Mouse (Mus musculus) lung, postnatal 4 days (tissue): ENCODE data around the gene Asic2.

Source experiments
- DNase-seq, 2 experiments: peaks; one replicate each; pipeline ENCODE4 v3.0.0; 2021

The Asic2 gene

DNA sequence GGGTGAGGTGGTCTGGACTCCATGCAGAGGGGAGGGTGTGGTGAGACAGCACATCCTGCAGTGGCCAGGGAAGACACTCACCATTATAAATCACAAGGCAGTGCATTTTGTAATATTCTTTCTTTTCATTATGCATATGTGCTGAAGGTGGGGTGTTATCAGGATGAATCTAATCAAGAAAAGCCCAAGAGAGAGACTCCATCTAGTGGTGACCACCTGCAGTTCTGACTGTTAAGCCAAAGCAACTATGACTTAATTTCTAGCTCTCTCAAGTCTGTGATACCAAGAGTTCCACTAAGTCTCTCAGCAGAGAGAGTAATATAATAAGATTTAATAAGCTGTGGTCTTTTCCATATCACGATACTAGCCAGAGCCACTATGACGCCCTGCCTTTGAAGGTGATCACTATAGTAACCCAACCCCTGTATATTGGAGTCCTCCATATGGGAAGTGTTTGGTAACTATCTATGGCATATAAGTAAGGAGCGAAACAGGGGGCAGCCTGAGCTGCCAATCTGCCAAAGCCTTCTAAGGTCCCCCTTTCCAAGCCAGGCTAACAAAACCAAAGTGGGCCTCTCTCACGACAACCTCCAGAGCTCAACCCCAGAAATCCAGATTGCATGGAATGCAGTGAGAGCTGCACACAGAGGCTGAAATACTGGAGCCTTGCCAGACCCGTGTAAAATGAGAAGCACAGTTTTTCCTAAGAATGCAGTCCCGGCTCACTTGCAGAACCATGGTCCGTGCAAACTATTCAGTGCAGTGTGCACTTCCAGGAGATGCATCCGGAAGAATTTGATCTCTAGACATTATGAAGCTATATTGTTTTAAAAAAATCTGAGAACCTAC is 459.6 kb downstream of the Asic2 start:
- DNase-seq, result no peak

GRCm38 (mm10) chr11:81504791-81505430 is 463.3 kb downstream of the Asic2 start:
- DNase-seq, result no peak

DNA sequence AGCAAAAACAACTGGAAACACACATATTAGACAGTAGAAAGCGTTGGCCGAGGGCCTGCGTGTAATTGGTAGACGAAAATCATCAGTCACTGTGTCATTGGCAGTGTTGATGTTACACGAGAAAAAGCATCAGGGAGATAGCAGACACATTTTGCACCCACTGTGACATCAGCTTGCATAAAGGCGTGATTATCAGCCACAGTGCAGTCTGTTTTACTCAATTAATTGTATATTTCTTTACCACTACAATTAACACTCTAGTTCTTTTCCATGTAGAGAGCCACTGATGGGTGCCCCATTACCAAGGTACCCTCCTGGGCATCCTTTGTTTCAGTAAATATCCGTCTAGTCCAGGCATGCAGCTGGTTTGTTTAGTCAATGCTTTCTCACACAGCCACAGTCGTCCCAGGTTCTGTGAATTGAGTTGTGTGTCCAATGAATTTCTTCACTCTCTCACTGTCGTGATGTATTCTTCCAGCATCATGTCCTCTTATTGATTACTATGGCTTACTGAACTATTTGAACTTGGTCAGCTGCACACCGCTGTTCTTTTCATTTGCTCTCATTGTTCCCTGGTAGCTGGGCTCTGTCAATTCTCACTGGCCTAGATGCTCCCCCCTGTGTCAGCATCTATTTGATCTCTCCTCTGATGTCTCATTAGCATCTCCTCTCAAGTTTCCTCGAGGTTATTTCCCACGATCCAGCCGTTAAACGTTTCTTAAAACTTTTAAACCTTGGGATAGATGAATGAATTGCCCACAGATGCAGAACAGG is 466.6 kb downstream of the Asic2 start:
- no peak for DNase-seq

- DNase-seq, result no peak
These were observed 469.3 kb downstream of the Asic2 start for GRCm38 (mm10) chr11:81498990-81499389.

- no peak for DNase-seq
These were observed 470.4 kb downstream of the Asic2 start for GRCm38 (mm10) chr11:81497652-81498391.

DNA sequence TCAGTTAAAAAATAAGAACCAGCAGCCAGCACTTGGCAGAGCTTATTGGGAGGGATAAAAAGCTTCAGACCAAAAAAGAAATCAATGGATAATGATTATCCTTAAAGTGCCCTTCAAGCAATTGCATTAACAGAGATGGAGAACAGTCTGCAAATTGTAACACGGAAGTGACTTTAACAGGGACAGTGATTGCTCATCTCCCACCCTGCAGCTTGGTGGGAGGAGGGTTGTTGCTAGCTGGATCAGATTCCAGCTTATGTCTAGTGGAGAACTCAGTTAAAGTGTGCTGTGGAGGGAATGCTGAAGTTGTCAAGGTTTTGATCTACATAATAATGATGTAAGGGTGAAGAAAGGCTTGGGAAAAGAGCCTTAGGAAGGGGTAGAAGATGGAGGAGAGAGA is 471.8 kb downstream of the Asic2 start:
- no peak for DNase-seq

GRCm38 (mm10) chr11:81492351-81492750 is 475.9 kb downstream of the Asic2 start:
- no peak for DNase-seq

DNA sequence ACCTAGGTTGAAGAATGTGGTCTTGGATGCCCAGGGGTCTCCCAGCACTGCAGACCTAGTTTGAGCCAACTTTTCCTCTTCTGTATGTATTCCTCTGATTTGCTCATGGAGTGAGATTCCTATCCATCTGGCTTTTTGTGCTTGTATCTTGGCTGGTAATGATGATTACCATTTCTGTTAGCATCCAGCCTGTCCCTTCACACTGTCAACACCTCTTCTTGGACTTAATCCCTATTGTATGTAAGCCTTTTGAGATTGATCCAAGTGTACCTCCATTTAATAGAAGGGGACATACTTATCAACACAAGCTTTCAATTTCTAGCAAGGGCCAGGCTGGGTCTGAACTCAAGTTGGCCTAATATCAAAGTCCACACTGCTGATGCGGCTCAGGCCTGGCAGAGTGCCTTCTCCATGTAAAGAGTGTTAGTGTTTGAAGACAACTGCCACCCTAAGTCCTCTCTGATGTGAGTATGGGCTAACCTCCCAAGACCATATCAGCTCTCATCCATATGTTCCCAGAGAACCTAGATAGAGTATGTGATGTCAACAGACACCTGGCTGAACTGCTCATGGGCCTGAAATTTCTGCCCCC is 479.0 kb downstream of the Asic2 start:
- DNase-seq, result no peak

GRCm38 (mm10) chr11:81488681-81489080 is 479.6 kb downstream of the Asic2 start:
- no peak for DNase-seq

DNA sequence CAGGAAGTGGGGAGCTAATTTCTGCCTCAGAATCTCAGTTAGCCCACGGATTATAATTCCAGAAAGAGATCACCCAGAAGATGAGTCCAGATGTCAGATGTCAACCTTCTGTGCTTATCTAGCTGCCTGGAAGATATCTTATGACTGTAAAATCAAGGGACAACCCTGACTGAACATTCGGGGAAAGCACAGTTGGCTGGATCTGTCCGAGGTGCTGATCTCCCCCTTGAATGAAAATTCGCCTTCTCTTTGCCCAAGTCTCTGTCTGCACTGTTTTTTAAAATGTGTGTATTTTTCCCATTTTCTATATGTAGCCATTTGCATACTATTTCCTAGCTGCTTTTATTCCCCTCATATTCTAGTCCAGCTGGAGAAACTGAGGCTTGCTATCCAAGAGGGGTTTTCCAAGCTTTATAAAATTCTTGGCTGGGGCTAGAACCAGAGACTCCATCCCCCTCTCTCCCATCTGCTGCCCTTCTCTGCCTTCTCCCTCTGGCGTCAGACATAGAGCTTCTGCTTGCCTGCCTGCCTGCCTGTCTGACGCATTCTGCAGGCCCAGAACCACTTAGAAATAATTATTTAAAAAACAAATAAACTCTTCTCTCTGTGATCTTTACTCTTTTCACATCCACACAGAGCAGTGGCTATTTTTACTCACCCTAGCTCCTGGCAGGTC is 481.9 kb downstream of the Asic2 start:
- DNase-seq, result peak in 1 of 2 experiments; percentile 6

GRCm38 (mm10) chr11:81481198-81481597 is 487.1 kb downstream of the Asic2 start:
- peak in 1 of 2 experiments; percentile 25 for DNase-seq

- no peak for DNase-seq
These were observed 492.0 kb downstream of the Asic2 start for GRCm38 (mm10) chr11:81476231-81476630.

DNA sequence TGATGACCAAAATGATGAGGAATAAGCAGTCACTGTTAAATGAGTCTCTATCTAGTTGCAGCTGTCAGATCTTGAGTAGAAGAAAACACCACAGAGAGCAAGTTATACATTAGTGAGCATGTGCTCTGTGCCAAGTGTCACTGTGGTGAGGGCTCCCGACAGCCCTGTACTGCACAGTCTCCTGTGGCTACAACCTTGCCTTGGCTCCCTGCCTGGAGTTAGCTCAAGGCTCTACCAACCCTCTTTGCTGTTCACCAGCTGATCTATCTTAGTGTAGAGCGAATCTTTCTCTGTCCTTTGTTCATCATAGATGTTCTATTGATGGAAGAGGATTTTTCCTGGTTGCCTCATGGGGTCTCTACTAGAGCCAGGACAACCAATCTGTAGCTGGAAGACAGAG is 494.1 kb downstream of the Asic2 start:
- no peak for DNase-seq

DNA sequence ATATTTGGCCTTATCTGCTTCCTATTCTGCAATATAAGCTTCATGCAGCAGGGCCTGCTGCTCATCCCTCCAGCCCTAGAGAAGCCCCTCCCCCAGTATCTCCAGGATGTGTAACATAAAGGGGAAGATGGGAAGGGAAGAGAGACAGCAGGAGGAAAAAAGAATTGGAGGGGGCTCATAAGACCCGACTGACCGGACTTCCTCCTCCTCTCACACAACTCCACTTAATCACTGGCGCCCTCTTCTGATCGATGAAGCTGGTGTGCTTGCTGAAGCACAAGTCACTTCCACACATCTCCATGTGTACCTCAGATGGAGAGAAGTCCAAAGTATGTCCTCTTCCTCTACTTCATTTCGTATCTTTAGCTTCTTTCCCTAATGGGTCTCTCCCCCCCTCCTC is 506.1 kb downstream of the Asic2 start:
- DNase-seq, result peak; percentile 42 to 49

- no peak for DNase-seq
These were observed 506.5 kb downstream of the Asic2 start for GRCm38 (mm10) chr11:81461748-81462147.

DNA sequence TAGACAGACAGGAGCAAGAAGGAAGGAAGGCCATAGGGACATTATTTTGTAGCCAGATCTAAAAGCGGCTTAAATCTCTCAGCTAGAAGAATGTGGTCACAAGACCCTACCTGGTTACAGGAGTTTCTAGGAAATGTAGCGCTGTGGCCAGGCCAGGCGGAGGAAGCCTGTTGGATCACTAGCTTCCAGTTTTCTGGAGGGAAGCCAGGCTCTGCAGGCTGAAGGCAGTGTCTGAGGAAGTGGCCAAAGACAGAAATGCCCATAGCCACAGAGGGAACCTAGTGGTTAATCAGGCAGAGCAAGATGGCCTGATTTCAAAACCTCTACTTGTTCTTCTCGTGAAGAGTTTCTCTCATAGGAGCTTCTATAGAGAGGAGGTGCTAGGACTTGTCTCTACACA is 513.3 kb downstream of the Asic2 start:
- peak; percentile 33 to 47 for DNase-seq

GRCm38 (mm10) chr11:81454111-81454510 is 514.1 kb downstream of the Asic2 start:
- DNase-seq, result peak in 1 of 2 experiments; percentile 11

- DNase-seq, result peak; percentile 11 to 43
These were observed 519.0 kb downstream of the Asic2 start for GRCm38 (mm10) chr11:81449271-81449705.

- no peak for DNase-seq
These were observed 521.9 kb downstream of the Asic2 start for GRCm38 (mm10) chr11:81446347-81446746.

GRCm38 (mm10) chr11:81426857-81427256 is 541.4 kb downstream of the Asic2 start:
- DNase-seq, result peak in 1 of 2 experiments; percentile 28

DNA sequence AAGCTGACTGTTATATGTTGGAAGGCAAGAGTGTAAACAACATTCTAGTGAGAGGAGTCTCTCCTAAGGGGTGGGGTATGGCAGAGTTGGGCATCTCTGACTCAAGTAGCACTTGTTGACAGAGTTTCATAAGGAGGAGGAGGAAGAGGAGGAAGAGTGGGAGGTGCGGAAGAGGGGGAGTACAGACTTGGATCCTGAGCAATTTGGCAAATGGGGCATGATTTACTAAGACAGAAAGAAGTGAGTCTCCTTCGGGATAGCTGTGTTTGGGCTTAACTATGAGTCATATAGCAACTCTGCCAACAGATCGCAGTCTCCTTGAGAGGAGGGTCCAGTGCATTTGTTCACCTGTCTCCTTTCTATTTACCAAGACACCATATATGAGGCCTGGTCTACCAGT is 549.1 kb downstream of the Asic2 start:
- no peak for DNase-seq

DNA sequence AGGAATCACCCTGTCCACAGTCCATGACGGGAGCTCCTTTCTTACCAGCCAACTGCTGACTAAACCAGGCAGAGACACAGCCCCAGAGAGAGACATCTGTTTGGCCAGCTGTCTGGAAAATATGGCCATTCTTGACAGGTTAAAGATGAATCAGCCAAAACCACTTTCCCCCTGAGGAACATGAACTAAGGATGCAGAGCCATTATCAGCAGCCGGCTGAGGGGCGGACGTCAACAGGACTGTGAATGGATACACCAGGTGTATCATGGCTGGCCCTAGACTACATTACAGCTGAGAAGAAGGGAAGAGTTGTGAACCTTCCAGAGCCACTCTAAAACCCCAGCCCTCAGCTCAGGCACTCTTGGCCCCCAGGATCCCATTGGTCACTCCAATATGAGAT is 550.2 kb downstream of the Asic2 start:
- no peak for DNase-seq
